Mouse (Mus musculus) stomach, postnatal 0 days (tissue): ENCODE results near the gene Bet1l. TPM values are rescaled to one million over a fixed set of nuclear protein-coding genes. Genes with fewer than 3 reads are reported as not detected.

Experiments used
- ATAC-seq: fragments of 200-750 bp; cut with Nextera tagmentation; 2 replicates; pipeline ENCODE4 v1.8.0; 2017; ENCODE audit not compliant: low FRiP score, low TSS enrichment
- DNase-seq: peaks from one replicate; pipeline ENCODE4 v3.0.0-alpha.2; 2016; ENCODE audit warnings: low spot score
- H3K27ac ChIP-seq: fragments of 300-500 bp; sonication (generic); replicated peaks from 2 replicates; pipeline ENCODE4 v1.5.1; 2014; ENCODE audit warnings: mild to moderate bottlenecking, control low read depth
- H3K27me3 ChIP-seq: fragments of 300-500 bp; sonication (generic); 2 replicates; pipeline ENCODE4 v1.6.1; 2014; ENCODE audit warnings: low read length; ENCODE audit not compliant: control insufficient read depth, insufficient read depth
- H3K36me3 ChIP-seq: fragments of 300-500 bp; sonication (generic); 2 replicates; pipeline ENCODE4 v1.6.1; 2014; ENCODE audit warnings: low read length, mixed read lengths; ENCODE audit not compliant: control insufficient read depth, insufficient read depth
- H3K4me1 ChIP-seq: fragments of 300-500 bp; sonication (generic); replicated peaks from 2 replicates; pipeline ENCODE4 v1.6.1; 2014; ENCODE audit warnings: antibody characterized with exemption; ENCODE audit not compliant: control insufficient read depth, insufficient read depth
- H3K4me2 ChIP-seq: fragments of 300-500 bp; sonication (generic); replicated peaks from 2 replicates; pipeline ENCODE4 v1.6.1; 2014; ENCODE audit warnings: low read depth, mild to moderate bottlenecking, control low read depth, moderate library complexity
- H3K4me3 ChIP-seq: fragments of 300-500 bp; sonication (generic); 2 replicates; pipeline ENCODE4 v1.5.1; 2014; ENCODE audit warnings: low read depth, low read length, control low read depth
- H3K9ac ChIP-seq: fragments of 300-500 bp; sonication (generic); 2 replicates; pipeline ENCODE4 v1.6.1; 2014; ENCODE audit warnings: mild to moderate bottlenecking, low read length, control low read depth, mixed read lengths
- H3K9me3 ChIP-seq: fragments of 300-500 bp; sonication (generic); 2 replicates; pipeline ENCODE4 v1.6.1; 2016; ENCODE audit warnings: low read length; ENCODE audit not compliant: control insufficient read depth
- CTCF ChIP-seq: IDR thresholded peaks from 2 replicates; pipeline ENCODE4 v1.5.1; 2016; ENCODE audit warnings: antibody characterized with exemption, low read depth, mild to moderate bottlenecking, moderate library complexity
- EP300 ChIP-seq: optimal IDR thresholded peaks from 2 replicates; pipeline ENCODE3; 2016; ENCODE audit warnings: antibody characterized with exemption
- WGBS: fragments of 180-500 bp; shearing (Covaris S2); extraction: QIAGEN DNeasy Blood & Tissue Kit; methylation state at CpG from one replicate; pipeline ENCODE4 v1.1.7; 2014; 5-methylcytosine and 5-hydroxymethylcytosine counted together
- polyA plus RNA-seq: library from polyadenylated mRNA; unstranded; fragments of >200 nt; fragmentation: Nextera tagmentation; extraction: Ambion mirVana; gene quantifications from 2 replicates; pipeline ENCODE4 v1.2.1, GENCODE M21; 2015

Bet1l gene
- polyA plus RNA-seq, 1 experiment from 2014 or later = 49.0 TPM

DNA sequence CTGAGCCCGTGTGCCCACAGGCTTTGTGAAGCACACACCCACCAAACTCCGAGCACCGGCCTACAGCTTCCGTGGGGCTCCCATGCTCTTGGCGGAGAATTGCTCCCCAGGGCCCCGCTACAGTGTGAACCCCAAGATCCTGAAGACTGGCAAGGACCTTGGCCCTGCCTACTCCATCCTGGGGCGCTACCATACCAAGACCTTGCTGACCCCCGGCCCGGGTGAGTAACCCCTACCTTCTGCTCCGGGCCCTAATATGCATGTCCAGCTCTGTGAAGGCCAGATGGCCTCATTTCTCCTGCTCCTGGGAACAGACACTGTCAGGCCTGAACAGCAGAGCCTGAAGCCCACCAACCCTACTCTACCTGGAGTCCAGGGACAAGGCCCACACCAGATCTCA lies 8.8 kb downstream of the Bet1l start:
- Histone ChIP-seq H3K4me1 (no peaks in the 10 kb centered on the region), H3K4me2 (no peak overlapping the region), H3K4me3 (no peak overlapping the region), H3K27me3 (no peaks in the 10 kb centered on the region), H3K27ac (no peak overlapping the region), H3K36me3 (peaks cover 9% of the 10 kb centered on the region; the same call in 1 of the 2 replicates), H3K9ac (no peak overlapping the region), H3K9me3 (no peaks in the 10 kb centered on the region)
- ATAC-seq (no peak), DNase-seq (no peak)
- WGBS = 90% methylated on average over 10 of the region's 10 CpGs
- TF ChIP-seq EP300 = no peak
- no peak for TF ChIP-seq CTCF

DNA sequence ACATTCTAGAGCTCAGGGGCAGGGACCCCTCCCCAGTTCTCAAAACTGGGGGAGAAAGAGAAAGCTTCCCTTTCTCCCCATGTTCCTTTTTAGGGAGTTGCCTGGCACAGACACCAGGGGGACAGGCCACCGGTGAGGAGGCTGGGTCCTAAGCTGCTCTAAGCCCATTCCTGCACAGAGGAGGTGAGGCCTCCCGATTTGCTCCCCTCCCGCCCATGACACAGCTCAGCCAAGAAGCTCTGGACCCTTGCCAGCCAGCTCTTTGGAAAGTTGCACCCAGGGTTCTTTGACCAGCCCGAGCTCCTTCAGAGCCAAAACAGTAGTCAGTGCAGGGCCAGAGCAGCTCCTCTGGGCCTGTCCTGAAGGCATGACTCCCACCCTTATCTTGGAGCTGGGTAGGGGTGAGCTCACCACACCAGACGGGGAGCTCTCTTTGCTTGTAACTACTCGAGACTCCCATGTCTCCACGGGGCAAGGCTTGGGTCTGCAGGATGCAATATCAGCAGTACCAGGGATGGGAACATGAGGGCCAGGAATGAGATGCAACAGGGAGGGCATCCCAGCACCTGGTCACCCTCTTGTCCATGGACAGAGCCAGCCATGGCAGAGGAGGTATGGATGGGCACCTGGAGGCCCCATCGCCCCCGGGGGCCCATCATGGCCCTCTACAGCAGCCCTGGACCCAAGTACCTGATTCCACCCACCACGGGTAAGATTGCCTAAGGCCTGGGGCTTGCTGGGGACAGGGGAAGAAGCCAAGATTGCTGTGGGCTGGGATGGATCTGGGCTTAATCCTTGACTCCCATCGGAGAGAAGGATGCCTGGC lies 9.4 kb downstream of the Bet1l start, which contains the start of gene Odf3:
Odf3 (plus strand) TSS at position 51 of the 826 bp plus-strand sequence.
- no peaks in the 10 kb centered on the region for H3K27me3 ChIP-seq
- no peak within 1 kb of the TSS for H3K9ac ChIP-seq
- H3K4me3 ChIP-seq = no peak within 1 kb of the TSS
- H3K4me1 ChIP-seq = no peaks in the 10 kb centered on the region
- WGBS = 57% methylated on average over 11 of the region's 11 CpGs
- DNase-seq = no peak
- no peak within 1 kb of the TSS for H3K27ac ChIP-seq
- H3K4me2 ChIP-seq = no peak within 1 kb of the TSS
- no peaks in the 10 kb centered on the region for H3K9me3 ChIP-seq
- 0 out of 2 replicates have a peak, but pooled peaks cover 5% of the 10 kb centered on the region for H3K36me3 ChIP-seq
- TF ChIP-seq EP300 = no peak
- peak; percentile 27; the same call in 1 of the 2 replicates for TF ChIP-seq CTCF
- no peak for ATAC-seq

- no peak overlapping the region for H3K9ac ChIP-seq
Measured at GRCm38 (mm10) chr7:140846676-140847075, 10.7 kb downstream of the Bet1l start.

GRCm38 (mm10) chr7:140845683-140846082 lies 11.7 kb downstream of the Bet1l start:
- DNase-seq = no peak
- no peaks in the 10 kb centered on the region for H3K27me3 ChIP-seq
- no peaks in the 10 kb centered on the region for H3K4me1 ChIP-seq
- no peak overlapping the region for H3K27ac ChIP-seq
- H3K4me2 ChIP-seq = no peak overlapping the region
- no peak overlapping the region for H3K9ac ChIP-seq
- no peak overlapping the region for H3K4me3 ChIP-seq
- no peaks in the 10 kb centered on the region for H3K9me3 ChIP-seq
- WGBS = 51% methylated on average over 4 of the region's 4 CpGs
- H3K36me3 ChIP-seq = no peaks in the 10 kb centered on the region
- no peak for ATAC-seq
- TF ChIP-seq EP300 (no peak), CTCF (peak; percentile 40)

More at GRCm38 (mm10) chr7:140846676-140847075, 10.7 kb downstream of the Bet1l start:
- Histone ChIP-seq H3K4me3 (no peak overlapping the region), H3K9me3 (no peaks in the 10 kb centered on the region), H3K36me3 (no peaks in the 10 kb centered on the region), H3K27ac (no peak overlapping the region), H3K27me3 (no peaks in the 10 kb centered on the region), H3K4me1 (no peaks in the 10 kb centered on the region), H3K4me2 (no peak overlapping the region)
- DNase-seq (no peak), ATAC-seq (no peak)
- TF ChIP-seq EP300 = no peak
- no peak for TF ChIP-seq CTCF
- 83% methylated on average over 10 of the region's 10 CpGs for WGBS

DNA sequence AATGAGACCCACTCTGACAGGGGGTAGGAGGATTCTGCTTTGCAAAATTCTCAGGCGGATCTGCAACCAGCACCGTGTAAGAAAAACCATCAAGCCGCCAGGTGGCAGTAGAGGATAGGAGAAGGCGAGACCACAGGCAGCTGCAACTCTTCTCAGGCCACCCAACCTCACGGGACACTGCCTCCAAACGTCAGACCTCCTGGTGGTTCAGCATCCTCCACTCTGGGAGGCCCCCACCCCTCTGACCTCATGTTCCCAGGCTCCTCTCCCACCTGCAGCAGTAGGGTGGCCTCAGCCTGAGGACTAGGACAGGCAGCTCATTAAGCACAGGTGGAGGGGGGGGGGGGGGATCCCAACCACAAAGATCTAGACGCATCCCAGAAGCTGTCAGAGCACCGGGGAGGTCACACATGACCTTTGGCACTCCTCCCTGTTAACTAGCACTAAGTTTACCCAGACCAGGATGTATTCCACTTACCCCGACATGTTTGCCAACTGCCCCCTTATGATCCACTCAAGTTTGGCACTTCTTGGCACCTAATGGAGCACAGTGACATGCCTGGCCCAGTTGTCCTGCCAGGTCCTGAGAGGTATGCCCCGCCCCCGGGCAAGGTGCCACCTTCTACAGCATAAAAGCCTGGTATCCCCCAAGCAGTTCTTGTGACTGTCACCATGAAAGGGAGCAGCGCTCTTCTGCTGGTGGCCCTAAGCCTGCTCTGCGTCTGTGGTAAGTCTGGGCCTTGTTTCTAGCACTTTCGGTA lies 12.3 kb downstream of the Bet1l start, which contains the start of gene Scgb1c1:
Scgb1c1 (plus strand) TSS at position 643 of the 761 bp plus-strand sequence.
- Histone ChIP-seq H3K9me3 (no peaks in the 10 kb centered on the region), H3K27ac (no peak within 1 kb of the TSS), H3K9ac (no peak within 1 kb of the TSS), H3K4me3 (no peak within 1 kb of the TSS), H3K27me3 (no peaks in the 10 kb centered on the region), H3K36me3 (no peaks in the 10 kb centered on the region), H3K4me2 (no peak within 1 kb of the TSS), H3K4me1 (no peaks in the 10 kb centered on the region)
- WGBS = 30% methylated on average over 14 of the region's 14 CpGs
- TF ChIP-seq EP300 = no peak
- peak; percentile 94 for TF ChIP-seq CTCF
- DNase-seq = peak; percentile 92
- ATAC-seq = peak; percentile 73
